Mouse (Mus musculus): ENCODE results near the gene Mbip. TPM values are rescaled to one million over a fixed set of nuclear protein-coding genes. Genes with fewer than 3 reads are reported as not detected.

Gene Mbip
- total and polyA plus RNA-seq, 3 experiments: 18.4 to 50.0 (median 43.3) TPM

GRCm38 (mm10) chr12:56332475-56332874 is 13.2 kb downstream of the Mbip start:
- DNase-seq (ENCODE audit: low spot score): no peak
- TF ChIP-seq GATA2 (IDR thresholded peaks at IDR 0.05; ENCODE audit: borderline replicate concordance, low read depth, low read length) (no peak), CTCF (IDR thresholded peaks at IDR 0.05; ENCODE audit: low read depth, low read length) (no peak), TAL1 (conservative IDR thresholded peaks at IDR 0.05; ENCODE audit: low read depth, low read length) (no peak), POLR2AphosphoS5 (IDR thresholded peaks at IDR 0.05; ENCODE audit: insufficient replicate concordance, low read depth, low read length) (no peak), GATA1 (IDR thresholded peaks at IDR 0.05; ENCODE audit: borderline replicate concordance, low read length) (no peak)
- no peaks in the 10 kb centered on the region for H3K9me3 ChIP-seq (replicated peaks)
- no peaks in the 10 kb centered on the region for H3K4me1 ChIP-seq (ENCODE audit: insufficient read depth, low read depth, low read length)
- H3K36me3 ChIP-seq (replicated peaks): peaks cover 83% of the 10 kb centered on the region
- ATAC-seq (ENCODE audit: extremely low read depth, insufficient number of reproducible peaks, low FRiP score, poor library complexity, severe bottlenecking): no peak
- no peak overlapping the region for H3K4me3 ChIP-seq (ENCODE audit: low read depth, low read length)
- no peaks in the 10 kb centered on the region for H3K27me3 ChIP-seq (ENCODE audit: insufficient read depth, low read length)

DNA sequence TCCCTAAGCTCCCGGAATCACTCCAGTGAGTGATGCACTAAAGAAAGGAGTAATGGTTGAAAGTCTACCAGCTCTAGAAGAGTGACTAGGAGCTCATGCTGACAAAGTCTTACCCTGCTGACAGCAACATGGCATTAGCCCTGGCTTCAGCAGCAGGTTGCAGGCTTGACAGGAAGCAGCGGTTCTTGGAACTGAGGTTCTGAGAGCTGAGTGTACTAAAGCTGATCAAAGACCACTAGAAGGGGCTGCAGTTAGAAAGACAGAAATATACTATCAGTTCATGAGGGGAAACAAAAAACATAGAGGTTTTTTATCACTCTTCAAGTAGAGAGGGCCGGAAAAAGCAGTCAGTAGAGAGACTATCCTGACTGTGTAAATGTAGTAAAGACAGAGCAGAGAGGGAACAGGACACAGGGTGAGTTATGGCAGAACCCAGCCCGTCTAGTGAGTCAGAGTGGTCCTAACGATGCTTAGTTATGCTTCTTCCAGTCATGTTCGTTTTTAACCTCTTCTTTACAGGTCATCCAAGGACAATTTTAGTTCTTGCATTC is 18.2 kb downstream of the Mbip start:
- no peak overlapping the region for H3K4me3 ChIP-seq (ENCODE audit: low read depth, low read length)
- H3K36me3 ChIP-seq (replicated peaks): peaks cover 60% of the 10 kb centered on the region
- DNase-seq (ENCODE audit: low spot score): no peak
- H3K9me3 ChIP-seq (replicated peaks): no peaks in the 10 kb centered on the region
- no peaks in the 10 kb centered on the region for H3K4me1 ChIP-seq (ENCODE audit: insufficient read depth, low read depth, low read length)
- ATAC-seq (ENCODE audit: extremely low read depth, insufficient number of reproducible peaks, low FRiP score, poor library complexity, severe bottlenecking): no peak
- TF ChIP-seq TAL1 (conservative IDR thresholded peaks at IDR 0.05; ENCODE audit: low read depth, low read length) (no peak), POLR2AphosphoS5 (IDR thresholded peaks at IDR 0.05; ENCODE audit: insufficient replicate concordance, low read depth, low read length) (no peak), GATA2 (IDR thresholded peaks at IDR 0.05; ENCODE audit: borderline replicate concordance, low read depth, low read length) (no peak)
- H3K27me3 ChIP-seq (ENCODE audit: insufficient read depth, low read length): no peaks in the 10 kb centered on the region

- DNase-seq (ENCODE audit: low spot score): no peak
These were observed 19.8 kb downstream of the Mbip start for GRCm38 (mm10) chr12:56325851-56326250.

DNA sequence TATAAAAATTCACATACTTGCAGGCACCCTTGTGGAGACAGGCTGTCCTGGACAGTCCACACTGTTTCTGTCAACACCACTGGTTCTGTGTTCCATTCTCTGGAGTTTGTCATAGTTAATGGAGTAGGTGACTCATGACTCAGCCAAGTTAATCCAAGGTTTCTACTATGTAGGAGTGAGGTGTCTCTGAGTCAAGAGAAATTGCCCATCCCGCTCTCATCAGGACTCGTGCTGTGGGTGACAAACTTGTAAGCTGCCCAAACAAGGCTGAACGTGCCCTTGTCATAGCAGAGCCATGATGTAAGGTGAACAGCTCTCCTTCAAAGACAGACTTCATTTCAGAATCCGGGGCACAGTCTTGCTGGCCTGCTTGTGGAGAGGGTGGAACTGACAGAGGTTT is 26.8 kb downstream of the Mbip start:
- Histone ChIP-seq H3K4me1 (ENCODE audit: insufficient read depth, low read depth, low read length) (no peaks in the 10 kb centered on the region), H3K4me3 (ENCODE audit: low read depth, low read length) (no peak overlapping the region), H3K9me3 (replicated peaks) (no peaks in the 10 kb centered on the region), H3K27me3 (ENCODE audit: insufficient read depth, low read length) (peaks cover 5% of the 10 kb centered on the region; the same call in 1 of the 2 replicates), H3K36me3 (replicated peaks) (no peaks in the 10 kb centered on the region)
- DNase-seq (ENCODE audit: low spot score) (no peak), ATAC-seq (ENCODE audit: extremely low read depth, insufficient number of reproducible peaks, low FRiP score, poor library complexity, severe bottlenecking) (no peak)
- no peak for TF ChIP-seq GATA2 (IDR thresholded peaks at IDR 0.05; ENCODE audit: borderline replicate concordance, low read depth, low read length)
- no peak for TF ChIP-seq CTCF (IDR thresholded peaks at IDR 0.05; ENCODE audit: low read depth, low read length)
- TF ChIP-seq TAL1 (conservative IDR thresholded peaks at IDR 0.05; ENCODE audit: low read depth, low read length): no peak
- TF ChIP-seq POLR2AphosphoS5 (IDR thresholded peaks at IDR 0.05; ENCODE audit: insufficient replicate concordance, low read depth, low read length): no peak
- no peak for TF ChIP-seq GATA1 (IDR thresholded peaks at IDR 0.05; ENCODE audit: borderline replicate concordance, low read length)

More at GRCm38 (mm10) chr12:56325851-56326250, 19.8 kb downstream of the Mbip start:
- H3K27me3 ChIP-seq (ENCODE audit: insufficient read depth, low read length): peaks cover 2% of the 10 kb centered on the region; the same call in 1 of the 2 replicates
- H3K4me3 ChIP-seq (ENCODE audit: low read depth, low read length): no peak overlapping the region
- H3K9me3 ChIP-seq (replicated peaks): no peaks in the 10 kb centered on the region
- ATAC-seq (ENCODE audit: extremely low read depth, insufficient number of reproducible peaks, low FRiP score, poor library complexity, severe bottlenecking): no peak
- H3K4me1 ChIP-seq (ENCODE audit: insufficient read depth, low read depth, low read length): no peaks in the 10 kb centered on the region
- H3K36me3 ChIP-seq (replicated peaks): peaks cover 49% of the 10 kb centered on the region
- TF ChIP-seq GATA2 (IDR thresholded peaks at IDR 0.05; ENCODE audit: borderline replicate concordance, low read depth, low read length) (no peak), TAL1 (conservative IDR thresholded peaks at IDR 0.05; ENCODE audit: low read depth, low read length) (no peak), GATA1 (IDR thresholded peaks at IDR 0.05; ENCODE audit: borderline replicate concordance, low read length) (no peak), CTCF (IDR thresholded peaks at IDR 0.05; ENCODE audit: low read depth, low read length) (no peak), POLR2AphosphoS5 (IDR thresholded peaks at IDR 0.05; ENCODE audit: insufficient replicate concordance, low read depth, low read length) (no peak)

- H3K4me3 ChIP-seq (ENCODE audit: low read depth, low read length): no peak overlapping the region
- H3K36me3 ChIP-seq (replicated peaks): no peaks in the 10 kb centered on the region
- DNase-seq (ENCODE audit: low spot score): no peak
- no peaks in the 10 kb centered on the region for H3K9me3 ChIP-seq (replicated peaks)
- ATAC-seq (ENCODE audit: extremely low read depth, insufficient number of reproducible peaks, low FRiP score, poor library complexity, severe bottlenecking): no peak
- H3K4me1 ChIP-seq (ENCODE audit: insufficient read depth, low read depth, low read length): no peaks in the 10 kb centered on the region
- H3K27me3 ChIP-seq (ENCODE audit: insufficient read depth, low read length): peaks cover 5% of the 10 kb centered on the region; the same call in 1 of the 2 replicates
- TF ChIP-seq GATA1 (IDR thresholded peaks at IDR 0.05; ENCODE audit: borderline replicate concordance, low read length) (no peak), GATA2 (IDR thresholded peaks at IDR 0.05; ENCODE audit: borderline replicate concordance, low read depth, low read length) (no peak), POLR2AphosphoS5 (IDR thresholded peaks at IDR 0.05; ENCODE audit: insufficient replicate concordance, low read depth, low read length) (no peak), TAL1 (conservative IDR thresholded peaks at IDR 0.05; ENCODE audit: low read depth, low read length) (no peak), CTCF (IDR thresholded peaks at IDR 0.05; ENCODE audit: low read depth, low read length) (no peak)
These were observed 27.6 kb downstream of the Mbip start for GRCm38 (mm10) chr12:56318059-56318458.

GRCm38 (mm10) chr12:56305758-56306157 is 39.9 kb downstream of the Mbip start:
- no peaks in the 10 kb centered on the region for H3K9me3 ChIP-seq (replicated peaks)
- H3K27me3 ChIP-seq (ENCODE audit: insufficient read depth, low read length): peaks cover 7% of the 10 kb centered on the region
- DNase-seq (ENCODE audit: low spot score): no peak
- ATAC-seq (ENCODE audit: extremely low read depth, insufficient number of reproducible peaks, low FRiP score, poor library complexity, severe bottlenecking): no peak
- no peak overlapping the region for H3K4me3 ChIP-seq (ENCODE audit: low read depth, low read length)
- H3K4me1 ChIP-seq (ENCODE audit: insufficient read depth, low read depth, low read length): no peaks in the 10 kb centered on the region
- no peak for TF ChIP-seq GATA1 (IDR thresholded peaks at IDR 0.05; ENCODE audit: borderline replicate concordance, low read length)
- no peaks in the 10 kb centered on the region for H3K36me3 ChIP-seq (replicated peaks)

Measured in G1E (cell line).